Mouse (Mus musculus): ENCODE data around the gene Tyro3. TPM values are rescaled to one million over a fixed set of nuclear protein-coding genes. Genes with fewer than 3 reads are reported as not detected.

Tyro3 gene
- 8.9 and 11.6 TPM in 2 replicates for polyA plus RNA-seq (2016; fragmentation: Nextera tagmentation; extraction: Ambion mirVana)

GRCm38 (mm10) chr2:119797279-119797783 lies at the start of gene Tyro3:
Gene Tyro3, plus strand, starts transcription at chr2:119797733.
- no peaks in the 10 kb centered on the region for H3K9me3 ChIP-seq
- DNase-seq (ENCODE audit: low spot score): no peak
- no peaks in the 10 kb centered on the region for H3K36me3 ChIP-seq
- peak within 1 kb of the TSS; percentile 18; the same call in 1 of the 2 replicates for H3K4me3 ChIP-seq
- WGBS: 45% methylated on average over 5 of the region's 5 CpGs
- 0 out of 2 replicates have a peak within 1 kb of the TSS, but pooled peaks have one; percentile 1 for H3K27ac ChIP-seq
- peaks cover 39% of the 10 kb centered on the region for H3K27me3 ChIP-seq (ENCODE audit: insufficient read depth, poor library complexity, severe bottlenecking)
- peaks cover 31% of the 10 kb centered on the region for H3K4me1 ChIP-seq

GRCm38 (mm10) chr2:119749260-119749659 lies 48.3 kb upstream of the Tyro3 start:
- 63% methylated on average over 13 of the region's 13 CpGs for WGBS
- no peak for DNase-seq (ENCODE audit: low spot score)
- Histone ChIP-seq H3K4me1 (peaks cover 11% of the 10 kb centered on the region), H3K4me3 (no peak overlapping the region), H3K27me3 (ENCODE audit: insufficient read depth, poor library complexity, severe bottlenecking) (peaks cover 84% of the 10 kb centered on the region), H3K27ac (no peak overlapping the region), H3K9me3 (no peaks in the 10 kb centered on the region), H3K36me3 (peaks cover 4% of the 10 kb centered on the region; the same call in 1 of the 2 replicates)

GRCm38 (mm10) chr2:119757601-119758100 lies 39.9 kb upstream of the Tyro3 start:
- H3K27ac ChIP-seq: peak overlapping the region; percentile 39

GRCm38 (mm10) chr2:119758101-119758843 lies 39.3 kb upstream of the Tyro3 start:
- Histone ChIP-seq H3K4me3 (peak overlapping the region; percentile 79), H3K4me1 (peaks cover 25% of the 10 kb centered on the region), H3K27ac (peak overlapping the region; percentile 39), H3K27me3 (ENCODE audit: insufficient read depth, poor library complexity, severe bottlenecking) (peaks cover 88% of the 10 kb centered on the region), H3K36me3 (no peaks in the 10 kb centered on the region), H3K9me3 (no peaks in the 10 kb centered on the region)
- WGBS: 1% methylated on average over 70 of the region's 77 CpGs
- DNase-seq (ENCODE audit: low spot score): no peak

More at GRCm38 (mm10) chr2:119757601-119758100, 39.9 kb upstream of the Tyro3 start:
- peaks cover 94% of the 10 kb centered on the region for H3K27me3 ChIP-seq (ENCODE audit: insufficient read depth, poor library complexity, severe bottlenecking)
- 2% methylated on average over 31 of the region's 31 CpGs for WGBS
- H3K4me3 ChIP-seq: peak overlapping the region; percentile 79
- H3K9me3 ChIP-seq: no peaks in the 10 kb centered on the region
- H3K36me3 ChIP-seq: no peaks in the 10 kb centered on the region
- peaks cover 25% of the 10 kb centered on the region for H3K4me1 ChIP-seq
- DNase-seq (ENCODE audit: low spot score): no peak

- DNase-seq (ENCODE audit: low spot score): no peak
- 4% methylated on average over 44 of the region's 44 CpGs for WGBS
- H3K4me1 ChIP-seq: peaks cover 26% of the 10 kb centered on the region
- peak overlapping the region; percentile 39 for H3K27ac ChIP-seq
- H3K27me3 ChIP-seq (ENCODE audit: insufficient read depth, poor library complexity, severe bottlenecking): peaks cover 79% of the 10 kb centered on the region
- H3K4me3 ChIP-seq: peak overlapping the region; percentile 79
- peaks cover 9% of the 10 kb centered on the region for H3K36me3 ChIP-seq
- no peaks in the 10 kb centered on the region for H3K9me3 ChIP-seq
These were observed 38.4 kb upstream of the Tyro3 start for GRCm38 (mm10) chr2:119758844-119759835.

- peak within 1 kb of the TSS; percentile 79 for H3K4me3 ChIP-seq
- H3K9me3 ChIP-seq: no peaks in the 10 kb centered on the region
- peaks cover 68% of the 10 kb centered on the region for H3K27me3 ChIP-seq (ENCODE audit: insufficient read depth, poor library complexity, severe bottlenecking)
- peaks cover 19% of the 10 kb centered on the region for H3K36me3 ChIP-seq
- DNase-seq (ENCODE audit: low spot score): no peak
- no peak within 1 kb of the TSS for H3K27ac ChIP-seq
- H3K4me1 ChIP-seq: peaks cover 28% of the 10 kb centered on the region
- WGBS: 12% methylated on average over 9 of the region's 9 CpGs
These were observed 37.3 kb upstream of the Tyro3 start, which contains the start of gene Ltk for GRCm38 (mm10) chr2:119760251-119760650. Gene Ltk, minus strand, starts transcription at chr2:119760431.

GRCm38 (mm10) chr2:119762276-119762675 lies 35.3 kb upstream of the Tyro3 start:
- DNase-seq (ENCODE audit: low spot score): no peak
- 70% methylated on average over 1 of the region's 1 CpGs for WGBS
- Histone ChIP-seq H3K4me1 (peaks cover 28% of the 10 kb centered on the region), H3K4me3 (no peak overlapping the region), H3K9me3 (no peaks in the 10 kb centered on the region), H3K27me3 (ENCODE audit: insufficient read depth, poor library complexity, severe bottlenecking) (peaks cover 49% of the 10 kb centered on the region), H3K27ac (no peak overlapping the region), H3K36me3 (peaks cover 29% of the 10 kb centered on the region)

- whole genome bisulfite sequencing: 67% methylated on average over 4 of the region's 4 CpGs
- H3K9me3 ChIP-seq: no peaks in the 10 kb centered on the region
- peaks cover 41% of the 10 kb centered on the region for H3K36me3 ChIP-seq
- DNase-seq (ENCODE audit: low spot score): no peak
- H3K27me3 ChIP-seq (ENCODE audit: insufficient read depth, poor library complexity, severe bottlenecking): peaks cover 32% of the 10 kb centered on the region
- H3K4me1 ChIP-seq: peaks cover 12% of the 10 kb centered on the region
- H3K27ac ChIP-seq: no peak overlapping the region
- no peak overlapping the region for H3K4me3 ChIP-seq
These were observed 33.6 kb upstream of the Tyro3 start for GRCm38 (mm10) chr2:119763924-119764323.

GRCm38 (mm10) chr2:119767246-119767645 lies 30.3 kb upstream of the Tyro3 start:
- DNase-seq (ENCODE audit: low spot score): no peak
- H3K4me1 ChIP-seq: peaks cover 2% of the 10 kb centered on the region; the same call in 1 of the 2 replicates
- H3K27ac ChIP-seq: no peak overlapping the region
- WGBS: 91% methylated on average over 6 of the region's 6 CpGs
- no peaks in the 10 kb centered on the region for H3K9me3 ChIP-seq
- no peaks in the 10 kb centered on the region for H3K27me3 ChIP-seq (ENCODE audit: insufficient read depth, poor library complexity, severe bottlenecking)
- no peak overlapping the region for H3K4me3 ChIP-seq
- peaks cover 75% of the 10 kb centered on the region for H3K36me3 ChIP-seq

GRCm38 (mm10) chr2:119787206-119787883 lies 10.2 kb upstream of the Tyro3 start, which contains the start of gene Rpap1:
Gene Rpap1, minus strand, starts transcription at chr2:119787537.
- under 1% methylated on average over 44 of the region's 44 CpGs for WGBS
- Histone ChIP-seq H3K4me1 (peaks cover 7% of the 10 kb centered on the region), H3K27ac (peak within 1 kb of the TSS; percentile 90), H3K4me3 (peak within 1 kb of the TSS; percentile 75), H3K9me3 (no peaks in the 10 kb centered on the region), H3K36me3 (peaks cover 30% of the 10 kb centered on the region), H3K27me3 (ENCODE audit: insufficient read depth, poor library complexity, severe bottlenecking) (no peaks in the 10 kb centered on the region)
- DNase-seq (ENCODE audit: low spot score): peak; percentile 93

GRCm38 (mm10) chr2:119789996-119790395 lies 7.5 kb upstream of the Tyro3 start:
- WGBS: 77% methylated on average over 2 of the region's 2 CpGs
- Histone ChIP-seq H3K27me3 (ENCODE audit: insufficient read depth, poor library complexity, severe bottlenecking) (no peaks in the 10 kb centered on the region), H3K9me3 (no peaks in the 10 kb centered on the region), H3K36me3 (peaks cover 8% of the 10 kb centered on the region), H3K27ac (no peak overlapping the region), H3K4me3 (no peak overlapping the region), H3K4me1 (peaks cover 7% of the 10 kb centered on the region)
- no peak for DNase-seq (ENCODE audit: low spot score)

Measured in heart, embryonic 10.5 days (tissue).